Mouse (Mus musculus) heart, postnatal 4 days (tissue): ENCODE measurements at regions not wholly inside any gene's neighbourhood (a gene's known extent, or its start where the extent isn't known, plus 50 kb on each side); places are given as distances from the start of the nearest gene placed in this dataset.

Experiments used
- DNase-seq: peaks from one replicate; pipeline ENCODE4 v3.0.0; 2021

DNA sequence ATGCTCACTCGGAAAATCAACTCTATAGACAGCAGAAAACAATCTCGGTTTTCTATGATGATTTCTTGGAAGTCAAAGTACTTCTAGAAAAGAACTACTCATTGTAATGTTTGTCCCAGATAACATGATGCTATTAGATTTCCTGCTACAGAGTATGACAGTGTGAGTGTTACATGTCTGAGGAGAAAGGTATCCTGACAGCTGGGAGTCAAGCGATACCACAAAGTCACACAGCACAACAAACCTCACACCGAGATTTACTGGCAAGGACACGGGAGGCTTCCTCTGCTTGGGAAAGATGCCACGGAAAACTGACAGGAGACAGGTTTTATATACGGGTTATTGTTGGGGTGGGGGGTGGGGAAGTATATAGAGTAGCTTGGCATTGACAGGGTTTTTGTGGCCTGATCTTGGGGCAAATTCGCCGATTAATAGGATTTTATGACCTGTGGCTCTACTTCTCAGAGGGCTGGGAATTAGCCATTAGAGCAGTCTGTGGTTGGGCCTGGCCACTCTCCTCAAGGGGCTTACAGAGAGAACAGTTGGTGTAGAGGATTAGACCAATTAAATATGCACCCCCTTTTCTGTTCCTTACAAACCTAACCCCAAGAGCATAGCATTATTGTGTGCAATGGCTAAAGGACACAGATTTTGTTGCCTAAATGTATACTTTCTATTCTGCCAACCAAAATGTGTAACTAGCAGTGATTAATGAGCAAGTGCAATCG, 209.2 kb upstream of the Sfrp2 start:
- no peak for DNase-seq

DNA sequence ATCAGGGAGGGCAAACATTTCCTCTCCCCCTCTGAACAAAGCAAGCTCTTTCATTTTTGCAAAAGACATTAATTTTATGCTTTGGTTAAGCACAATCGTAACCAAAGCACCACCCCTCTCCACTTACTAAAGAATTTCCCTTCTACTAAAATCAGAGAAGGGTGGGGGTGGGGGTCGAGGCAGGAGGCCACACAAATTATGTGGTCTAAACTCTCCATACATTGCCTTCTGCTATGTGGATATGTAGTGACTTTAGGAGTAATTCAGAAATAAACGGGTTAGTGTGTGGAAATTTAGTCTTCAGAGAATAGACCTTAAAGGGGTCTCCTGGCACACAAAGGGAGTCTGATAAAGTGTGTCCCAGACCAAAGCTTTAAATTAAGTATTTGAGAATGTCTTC, 204.1 kb upstream of the Sfrp2 start:
- DNase-seq: no peak

DNA sequence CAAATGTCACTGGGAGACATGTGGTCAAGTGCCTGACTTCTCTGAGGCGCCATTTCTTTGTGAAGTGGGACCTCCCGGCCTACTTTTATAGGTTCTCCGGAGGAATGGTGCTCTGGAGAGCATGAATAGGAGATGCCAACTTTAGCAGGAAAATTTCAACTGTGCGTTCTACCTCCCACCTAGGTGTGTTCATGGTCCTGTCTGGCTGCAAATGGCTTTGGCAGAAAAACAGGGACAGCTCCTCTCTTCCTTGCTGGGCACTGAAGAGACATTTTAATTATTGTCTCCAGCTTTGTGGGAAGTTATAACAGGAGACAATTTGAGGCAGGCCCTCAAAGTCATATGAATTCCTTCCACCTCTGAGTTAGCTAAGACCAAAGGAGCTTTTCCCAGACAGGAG, 190.6 kb upstream of the Sfrp2 start:
- no peak for DNase-seq

DNA sequence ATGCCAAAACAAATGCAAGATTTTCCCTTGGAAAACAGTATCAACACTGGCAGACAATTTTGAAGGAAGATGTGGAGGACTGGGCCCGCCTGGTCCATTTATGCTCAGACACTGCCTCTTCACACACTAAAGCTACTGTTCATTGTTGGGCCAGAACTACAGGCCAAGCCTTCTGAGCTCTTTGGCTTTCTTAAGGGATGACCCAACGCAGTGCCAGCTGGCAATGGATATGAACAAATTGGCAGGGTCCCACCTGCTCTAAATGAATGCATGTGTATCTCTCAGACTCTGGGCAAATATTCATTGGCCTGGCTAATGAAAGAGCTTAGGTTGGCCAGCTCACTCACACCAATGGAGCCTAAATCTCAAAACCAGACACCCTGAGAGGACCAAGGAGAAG, 190.0 kb upstream of the Sfrp2 start:
- no peak for DNase-seq

DNA sequence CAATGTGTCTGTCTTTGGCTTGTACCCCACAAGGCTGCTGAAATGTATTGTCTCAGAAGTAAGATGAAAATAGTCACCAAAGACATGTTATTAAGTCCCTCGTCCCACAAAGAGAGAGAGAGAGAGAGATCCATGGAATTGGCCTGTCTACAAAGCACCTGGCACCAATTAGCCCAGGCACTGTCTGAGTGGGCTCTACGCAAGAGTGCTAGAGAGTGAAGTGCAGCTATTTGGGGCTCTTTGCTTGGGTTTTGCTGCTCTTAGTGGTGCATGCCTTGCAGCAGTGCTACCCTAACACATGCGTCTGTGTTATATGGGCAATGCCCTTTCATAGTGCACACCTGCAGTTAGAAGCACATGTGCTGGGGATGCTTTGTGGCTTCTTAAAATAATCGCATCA, 185.4 kb upstream of the Sfrp2 start:
- DNase-seq: no peak

DNA sequence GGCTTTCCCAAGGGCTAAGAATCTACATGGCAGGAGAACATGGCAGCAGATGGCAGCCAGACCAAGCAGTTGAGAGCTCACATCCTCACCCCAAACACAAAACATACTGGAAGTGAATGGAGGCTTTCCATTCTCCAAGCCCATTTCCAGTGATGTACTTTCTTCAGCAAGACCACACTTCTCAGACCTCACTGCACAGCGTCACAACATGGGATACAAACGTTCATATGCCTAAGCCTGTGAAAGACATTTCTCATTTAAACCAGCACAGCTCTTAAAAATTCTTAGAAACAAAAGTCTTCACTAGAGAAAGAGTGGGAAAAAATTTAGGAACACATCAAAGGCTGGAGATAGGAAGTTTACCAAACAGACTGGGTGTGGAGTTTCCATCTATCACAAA, 183.9 kb upstream of the Sfrp2 start:
- DNase-seq: no peak

DNA sequence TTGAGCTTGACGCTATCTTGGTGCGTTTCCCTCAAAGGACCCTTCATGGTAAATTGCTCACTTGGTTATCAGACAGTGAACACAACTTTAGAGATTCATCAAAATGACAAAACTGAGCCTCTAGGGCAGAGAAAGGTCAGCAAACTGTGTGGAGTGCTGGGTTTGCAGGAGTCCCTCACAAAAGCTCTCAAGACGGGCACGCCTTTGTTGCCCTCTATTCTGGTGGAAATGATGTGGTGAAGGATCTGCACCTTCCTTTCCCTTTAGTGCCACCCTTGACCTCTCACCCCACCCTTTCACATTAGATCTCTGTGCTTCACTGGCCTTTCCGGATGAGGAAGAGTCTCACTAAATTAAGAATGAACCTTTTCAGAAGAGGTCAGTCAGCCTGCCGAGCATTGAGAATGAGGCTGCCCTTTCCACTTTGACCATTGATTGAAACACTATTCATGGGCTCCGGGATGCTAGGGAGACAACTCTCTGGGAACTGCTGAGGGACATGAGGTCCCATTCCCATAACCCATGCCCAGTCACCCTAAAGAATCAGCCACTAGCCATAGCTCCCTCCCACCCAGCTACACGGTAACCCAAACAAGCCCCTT, 182.9 kb upstream of the Sfrp2 start:
- DNase-seq: no peak

DNA sequence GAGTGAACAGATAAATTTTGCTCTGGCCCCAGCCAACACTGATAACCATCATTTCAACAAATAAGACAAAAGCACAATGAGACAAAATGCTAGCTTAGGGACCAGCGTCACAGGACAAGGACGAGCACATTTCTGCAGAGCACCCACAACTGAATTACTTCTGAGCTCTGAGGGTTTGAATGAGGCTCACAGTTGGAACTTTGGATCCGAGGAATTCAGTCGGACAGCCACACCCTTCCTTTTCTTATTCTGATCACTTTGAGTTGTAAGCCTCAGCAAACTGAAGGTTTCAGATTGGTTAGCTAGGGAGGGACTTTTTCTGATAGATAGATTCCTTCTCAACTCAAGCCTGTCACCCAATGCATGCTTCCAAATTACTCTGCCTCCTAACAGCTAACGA, 180.0 kb upstream of the Sfrp2 start:
- no peak for DNase-seq

DNA sequence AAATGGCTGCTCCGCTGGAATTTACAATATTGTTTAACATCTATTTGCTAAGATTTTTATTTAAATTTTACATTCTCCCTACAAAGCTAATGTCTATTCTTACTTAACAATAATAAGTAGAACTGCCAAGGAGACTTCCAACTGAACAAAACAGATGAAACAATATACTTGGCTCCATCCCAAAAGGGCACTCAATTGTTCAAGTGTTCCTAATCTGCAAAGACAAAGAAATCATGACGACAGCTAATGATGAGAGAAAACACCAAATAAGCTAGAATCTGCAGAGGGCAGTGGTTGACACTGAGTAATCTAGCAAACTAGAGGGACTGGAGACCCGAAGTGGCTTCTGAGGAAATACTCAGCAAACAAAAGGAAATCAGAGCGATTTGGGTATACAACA, 179.6 kb upstream of the Sfrp2 start:
- no peak for DNase-seq

DNA sequence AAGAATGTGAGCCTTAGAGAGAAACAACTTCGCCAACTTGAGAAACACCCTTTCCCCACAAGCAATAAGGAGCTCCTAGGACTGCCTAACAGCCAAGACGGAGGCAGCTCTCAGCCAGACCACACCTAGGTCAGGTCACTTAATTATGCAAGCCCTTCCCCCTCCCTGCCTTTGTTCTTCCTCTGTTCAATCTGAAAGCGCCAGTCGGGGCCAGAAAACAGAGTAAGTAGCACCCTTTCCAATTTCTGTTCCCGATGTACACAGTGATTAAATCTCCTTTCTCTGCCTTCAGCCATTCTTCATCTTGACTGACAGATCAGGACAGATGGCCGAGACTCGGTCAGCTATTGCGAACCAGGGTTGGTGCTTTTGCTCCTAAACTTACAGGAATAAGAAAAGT, 177.0 kb upstream of the Sfrp2 start:
- DNase-seq: no peak

DNA sequence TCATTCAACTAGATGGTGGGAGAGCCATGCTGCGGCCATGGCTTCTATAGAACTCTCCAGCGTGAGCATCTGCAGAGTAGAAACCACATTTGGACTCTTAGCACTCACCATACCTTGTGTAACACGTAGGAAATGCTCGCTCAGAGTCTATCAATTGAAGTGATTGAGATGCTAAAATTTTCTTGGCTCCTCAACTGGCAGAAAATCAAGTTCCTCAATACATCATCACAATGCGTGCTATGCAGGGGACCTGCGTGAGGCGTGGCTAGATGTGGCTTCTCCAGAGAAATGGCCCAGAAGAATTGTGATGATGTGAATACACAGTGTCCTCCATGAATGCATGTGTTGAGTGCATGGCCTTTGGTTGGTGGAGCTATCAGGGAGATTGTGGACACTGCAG, 174.9 kb upstream of the Sfrp2 start:
- DNase-seq: no peak

DNA sequence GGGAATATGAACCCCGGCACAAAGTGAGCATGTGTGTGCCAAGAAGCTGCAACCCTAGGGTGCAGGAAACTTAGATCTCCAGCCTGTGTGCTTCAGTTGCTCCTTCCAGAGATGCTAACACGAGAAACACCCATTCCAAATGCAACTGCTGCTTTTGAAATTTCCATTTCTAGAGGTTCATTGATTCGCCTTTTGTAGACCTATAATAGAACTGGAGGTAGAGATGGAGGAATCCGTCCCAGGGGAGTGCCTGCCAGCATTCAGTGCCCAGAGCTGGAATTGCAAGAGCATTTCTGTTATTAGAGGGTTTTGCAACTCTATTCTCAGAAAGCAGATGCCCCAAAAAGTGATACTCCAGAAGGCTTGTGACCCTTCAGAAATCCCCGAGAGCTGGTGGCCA, 172.8 kb upstream of the Sfrp2 start:
- DNase-seq: no peak

DNA sequence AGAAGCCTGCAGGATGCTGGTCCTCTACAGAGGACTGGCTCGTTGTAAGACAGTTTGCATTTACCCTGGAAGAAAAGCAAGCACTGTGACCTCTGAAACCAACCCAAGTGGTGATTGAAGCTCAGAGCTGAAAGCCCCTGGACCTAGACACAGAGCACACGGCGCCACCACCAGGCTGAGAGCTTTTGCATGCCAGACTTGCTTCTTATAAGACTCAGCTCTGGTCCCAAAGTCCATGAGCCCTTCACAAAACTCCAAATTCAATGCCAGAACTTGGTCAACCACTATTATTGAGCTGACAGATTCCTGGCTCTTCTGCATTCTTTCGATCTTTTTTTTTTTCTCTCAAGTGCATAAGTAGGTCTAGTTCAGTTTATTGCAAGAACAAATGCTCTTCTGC, 164.6 kb upstream of the Sfrp2 start:
- peak; percentile 7 for DNase-seq

DNA sequence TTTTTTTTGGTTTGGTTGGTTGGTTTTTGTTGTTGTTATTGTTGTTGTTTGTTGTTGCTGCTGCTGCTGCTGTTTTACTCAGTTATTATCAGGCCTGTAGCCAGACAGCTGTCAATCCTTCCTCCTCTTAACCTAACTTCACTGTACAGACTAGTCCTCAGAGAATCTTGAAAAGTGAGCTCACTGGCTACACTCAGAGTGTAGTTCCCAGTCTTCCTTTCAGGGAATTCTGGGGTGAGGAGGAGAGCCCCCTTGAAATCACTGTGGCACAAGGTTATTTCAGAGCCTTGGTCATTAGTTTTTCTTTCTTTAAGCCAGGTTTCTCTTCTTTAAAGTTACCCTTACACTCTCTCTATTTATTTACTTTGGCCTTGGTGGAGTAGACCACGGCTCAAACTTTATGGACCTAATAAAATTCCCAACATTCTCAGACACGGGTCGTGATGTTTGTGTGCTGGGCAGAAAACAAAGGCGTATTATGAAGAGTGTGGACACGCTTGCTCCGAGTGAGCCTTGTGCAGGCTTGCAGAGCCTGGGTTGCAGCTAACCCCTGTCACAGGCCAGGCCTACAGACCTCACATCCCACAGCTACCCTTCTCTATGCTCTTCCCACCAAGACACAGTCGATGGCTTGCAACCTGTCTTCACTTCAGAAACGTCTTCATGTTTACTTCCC, 156.9 kb upstream of the Sfrp2 start:
- DNase-seq: no peak

DNA sequence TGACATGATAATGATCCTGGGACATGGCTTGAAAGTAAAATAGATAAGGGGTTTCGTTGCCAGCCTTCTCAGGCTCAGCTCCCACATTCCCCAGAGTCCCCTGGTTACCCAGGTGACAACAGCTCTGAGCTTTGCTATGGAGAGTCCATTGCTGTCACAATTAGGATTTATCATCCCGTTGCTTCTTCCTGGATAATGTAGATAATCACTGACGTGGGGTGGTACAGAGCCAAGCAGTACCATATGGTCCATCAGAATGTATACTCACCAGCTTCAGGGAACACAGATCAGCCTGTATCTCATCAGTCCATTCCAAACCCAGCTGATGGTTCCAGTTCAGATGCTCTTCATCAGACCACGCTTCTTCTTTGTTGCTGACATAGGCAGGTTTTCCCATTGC, 145.7 kb upstream of the Sfrp2 start:
- DNase-seq: no peak

DNA sequence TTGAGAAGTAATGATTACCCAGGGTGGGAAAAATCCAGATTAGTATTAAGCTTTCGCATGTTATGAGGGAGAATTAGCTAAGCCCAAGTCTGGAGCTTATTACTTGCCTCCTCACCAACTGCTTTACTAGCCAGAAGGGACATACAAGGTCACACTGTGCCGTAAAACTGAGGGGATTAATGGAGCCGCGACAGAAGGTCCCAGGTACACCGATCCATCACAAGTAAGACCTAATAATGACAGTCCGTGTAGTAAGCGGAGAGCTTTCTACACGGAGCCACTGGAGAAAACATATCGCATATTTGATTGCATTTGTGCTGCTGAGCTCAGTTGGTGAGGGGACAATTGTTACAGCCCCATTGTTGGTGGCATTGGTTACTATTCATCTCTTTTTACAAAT, 133.1 kb upstream of the Sfrp2 start:
- no peak for DNase-seq

DNA sequence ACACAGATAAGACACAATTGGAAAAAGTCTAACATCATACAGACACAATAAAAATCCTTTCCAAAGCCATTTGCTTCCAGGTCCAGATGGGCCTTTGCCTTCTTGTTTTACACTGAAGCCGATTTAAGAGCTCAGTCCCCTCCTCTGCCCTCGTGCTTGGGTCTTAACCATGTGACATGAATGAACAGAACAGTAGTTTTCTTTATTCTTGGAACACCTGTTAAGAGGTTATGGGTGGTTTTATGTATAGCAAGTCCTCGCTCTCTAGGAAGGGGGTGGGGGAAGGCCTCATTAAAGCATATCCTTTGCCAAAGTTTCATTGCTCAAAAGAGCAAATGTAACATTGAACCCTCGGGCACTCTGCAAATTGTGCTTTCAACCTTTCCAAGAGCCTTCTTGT, 125.7 kb upstream of the Sfrp2 start:
- DNase-seq: no peak

DNA sequence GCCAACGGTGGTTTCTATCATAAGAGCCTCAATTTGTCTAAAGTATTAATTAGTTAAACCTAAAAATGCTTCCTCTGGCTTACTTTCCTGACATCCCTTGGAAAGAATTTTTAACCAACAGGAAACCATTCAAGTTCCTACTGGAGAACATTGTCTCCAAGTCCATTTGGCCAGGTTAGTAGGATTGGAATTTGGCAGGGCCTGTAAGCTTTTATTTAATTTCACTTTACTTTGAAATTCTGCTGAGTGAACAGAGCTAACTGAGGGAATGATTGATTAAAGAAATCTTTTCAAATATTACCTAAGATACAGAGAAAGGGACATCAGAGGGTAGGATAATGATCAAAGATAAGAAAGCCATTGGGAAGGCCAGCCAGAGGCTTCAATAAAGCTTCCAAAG, 102.4 kb upstream of the Sfrp2 start:
- DNase-seq: no peak

DNA sequence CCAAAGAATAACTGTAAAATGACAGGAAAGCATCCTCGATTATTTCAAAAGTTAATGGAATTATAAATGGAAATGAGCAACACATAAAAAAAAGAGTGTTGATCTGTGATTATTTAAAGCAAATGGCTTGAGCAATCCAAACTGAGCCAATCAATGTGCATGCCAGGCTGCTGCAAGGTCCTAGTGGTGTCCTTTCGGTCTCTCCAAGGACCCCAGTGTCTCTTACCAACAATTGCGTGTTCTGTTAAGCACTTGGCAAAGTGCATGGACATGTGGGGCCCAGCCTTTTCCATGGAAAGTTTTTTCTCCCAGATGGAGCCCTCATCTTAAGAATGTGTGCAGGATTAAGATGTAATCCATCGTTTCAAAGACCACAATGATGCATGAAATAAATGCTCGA, 90.0 kb upstream of the Sfrp2 start:
- DNase-seq: no peak

DNA sequence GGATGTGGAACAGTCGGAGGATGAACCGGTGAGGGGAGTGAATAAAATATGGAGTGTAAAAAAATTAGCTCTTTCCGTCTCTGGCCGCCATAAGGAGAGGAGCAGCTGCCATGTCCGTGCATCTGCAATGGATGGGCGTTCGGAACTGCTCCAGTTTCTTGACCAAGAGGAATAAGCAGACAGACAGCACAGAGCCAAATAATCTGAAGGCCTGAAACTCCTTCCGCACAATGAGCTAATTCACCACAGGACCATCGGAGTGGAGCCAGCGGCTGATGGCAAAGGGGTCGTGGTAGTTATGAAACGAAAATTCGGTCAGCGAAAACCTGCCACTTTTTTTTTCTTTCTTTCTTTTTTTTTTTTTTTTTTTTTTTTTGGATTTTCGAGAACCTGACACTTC, 79.5 kb upstream of the Sfrp2 start:
- DNase-seq: no peak

DNA sequence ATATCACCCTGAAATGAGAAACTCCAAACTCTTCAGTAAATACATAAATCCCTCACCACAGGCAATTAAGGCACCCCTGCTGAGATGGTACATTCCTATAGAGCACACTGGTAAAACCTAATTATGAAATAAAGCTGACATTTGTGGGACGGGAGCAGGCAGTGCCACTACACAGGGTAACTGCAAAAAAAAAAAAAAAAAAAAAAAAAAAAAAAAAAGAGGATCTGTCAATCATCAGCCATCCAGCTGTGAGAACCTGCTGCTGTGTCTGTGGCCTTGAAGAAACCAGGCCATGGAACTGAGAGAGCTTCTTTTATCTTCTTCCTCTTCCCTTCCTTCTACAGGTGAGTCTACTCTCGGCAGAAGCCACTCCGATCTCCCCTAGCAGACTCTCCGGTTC, 78.6 kb upstream of the Sfrp2 start:
- no peak for DNase-seq

DNA sequence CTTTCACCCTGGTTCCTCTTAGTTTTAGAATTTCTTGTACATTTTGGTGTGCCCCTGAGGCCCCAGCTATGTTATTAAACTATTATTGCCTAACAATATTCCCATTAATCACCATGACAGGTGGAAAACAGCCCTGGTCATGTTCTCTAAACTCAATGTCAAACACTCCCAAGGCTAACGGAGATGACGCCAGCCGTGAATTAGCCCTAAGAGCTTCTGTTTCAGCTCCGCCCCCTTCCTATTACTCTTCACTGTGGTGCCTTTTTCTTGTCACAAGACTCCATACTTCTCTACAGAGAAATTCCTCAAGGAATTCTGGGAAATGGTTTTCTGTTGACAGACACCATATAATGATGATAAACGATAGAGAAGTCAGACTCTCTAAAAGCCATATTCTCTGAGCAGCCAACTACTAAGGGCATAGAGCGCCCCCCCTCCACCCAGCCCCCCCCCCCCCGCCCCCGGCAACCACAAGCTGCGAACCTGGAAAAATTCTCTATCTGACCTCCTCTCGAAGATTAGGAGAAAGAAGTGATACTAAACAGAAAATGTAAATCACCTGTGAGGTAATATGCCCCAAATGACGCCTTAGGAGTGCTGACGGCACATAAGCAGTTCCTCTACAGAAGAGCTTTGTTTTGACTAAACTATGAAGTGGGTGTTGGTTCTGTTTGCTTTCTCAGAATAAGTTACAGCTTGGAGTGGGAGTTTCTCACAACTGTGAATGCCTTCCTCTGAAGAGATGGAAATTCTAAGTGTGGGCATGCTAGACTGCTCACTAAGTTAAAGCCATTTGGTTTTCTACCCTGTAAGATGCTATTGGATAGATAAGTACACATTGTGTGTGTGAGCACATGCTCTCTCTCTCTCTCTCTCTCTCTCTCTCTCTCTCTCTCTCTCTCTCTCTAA, 76.8 kb upstream of the Sfrp2 start:
- DNase-seq: no peak

DNA sequence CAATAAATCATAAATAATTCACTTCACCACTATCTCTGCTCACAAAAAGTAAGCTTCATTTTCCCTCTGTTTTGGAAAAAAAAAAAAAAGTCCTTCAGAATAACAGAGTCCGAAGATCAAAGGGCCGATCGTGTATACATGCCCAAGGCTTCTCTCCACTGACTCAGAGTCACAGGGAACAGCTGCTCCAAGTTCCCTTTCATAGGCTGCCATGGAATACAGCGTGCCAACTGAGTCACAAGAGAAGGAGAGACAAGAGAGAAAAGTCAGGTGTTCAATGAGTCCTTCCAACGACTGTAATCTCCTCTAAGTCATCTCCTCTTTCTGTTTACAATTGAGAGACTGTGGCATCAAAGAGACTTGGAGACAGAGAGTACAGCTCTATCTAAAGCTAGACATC, 71.6 kb upstream of the Sfrp2 start:
- DNase-seq: peak; percentile 0
